Mouse (Mus musculus) naive thymus-derived CD4-positive, alpha-beta T cell, adult 2 months (primary cell): ENCODE data around the gene Hoxd10.

Source experiments
- DNase-seq: peaks from one replicate; pipeline ENCODE4 v3.0.0-alpha.2; 2011; ENCODE audit warnings: low read depth

Gene Hoxd10

DNA sequence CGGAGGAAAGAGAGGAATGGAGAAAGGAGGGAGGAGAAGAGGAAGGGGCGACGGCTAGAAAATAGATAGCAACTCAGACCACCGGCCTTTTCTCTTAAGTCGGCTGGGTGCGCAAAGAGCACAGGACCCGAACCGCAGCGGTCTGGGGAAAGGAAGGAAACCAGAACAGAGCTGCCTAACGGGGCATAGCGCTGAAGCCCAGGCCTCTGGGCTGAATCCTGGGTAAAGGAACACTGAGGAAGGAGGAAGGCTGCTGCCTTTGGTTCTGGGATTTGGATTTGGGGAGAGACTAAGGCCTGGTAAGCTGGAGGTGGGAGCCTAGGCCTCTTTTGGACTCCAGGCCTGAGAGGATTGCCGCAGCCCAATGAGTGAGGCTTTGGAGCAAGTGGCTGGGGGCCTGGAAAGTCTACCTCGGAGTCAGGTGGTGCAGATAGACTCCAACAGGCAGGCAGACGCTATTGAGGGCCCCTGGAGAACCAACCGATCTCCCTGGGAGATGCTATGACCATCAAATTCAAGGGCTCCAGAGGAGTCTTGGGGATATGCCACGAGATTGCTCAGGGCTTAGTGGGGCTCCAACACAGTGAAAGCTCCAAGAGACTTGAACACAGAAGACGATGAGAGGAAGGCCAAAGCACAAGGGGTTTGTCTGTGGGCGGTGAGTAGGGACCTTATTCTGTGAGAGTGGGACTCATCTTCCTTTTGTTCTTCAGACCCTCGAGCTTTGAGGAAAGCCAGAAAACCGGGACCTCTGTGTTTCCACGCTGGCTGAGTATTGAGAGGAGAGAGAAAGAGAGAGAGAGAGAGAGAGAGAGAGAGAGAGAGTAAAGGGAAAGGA is 10.9 kb upstream of the Hoxd10 start:
- no peak for DNase-seq

DNA sequence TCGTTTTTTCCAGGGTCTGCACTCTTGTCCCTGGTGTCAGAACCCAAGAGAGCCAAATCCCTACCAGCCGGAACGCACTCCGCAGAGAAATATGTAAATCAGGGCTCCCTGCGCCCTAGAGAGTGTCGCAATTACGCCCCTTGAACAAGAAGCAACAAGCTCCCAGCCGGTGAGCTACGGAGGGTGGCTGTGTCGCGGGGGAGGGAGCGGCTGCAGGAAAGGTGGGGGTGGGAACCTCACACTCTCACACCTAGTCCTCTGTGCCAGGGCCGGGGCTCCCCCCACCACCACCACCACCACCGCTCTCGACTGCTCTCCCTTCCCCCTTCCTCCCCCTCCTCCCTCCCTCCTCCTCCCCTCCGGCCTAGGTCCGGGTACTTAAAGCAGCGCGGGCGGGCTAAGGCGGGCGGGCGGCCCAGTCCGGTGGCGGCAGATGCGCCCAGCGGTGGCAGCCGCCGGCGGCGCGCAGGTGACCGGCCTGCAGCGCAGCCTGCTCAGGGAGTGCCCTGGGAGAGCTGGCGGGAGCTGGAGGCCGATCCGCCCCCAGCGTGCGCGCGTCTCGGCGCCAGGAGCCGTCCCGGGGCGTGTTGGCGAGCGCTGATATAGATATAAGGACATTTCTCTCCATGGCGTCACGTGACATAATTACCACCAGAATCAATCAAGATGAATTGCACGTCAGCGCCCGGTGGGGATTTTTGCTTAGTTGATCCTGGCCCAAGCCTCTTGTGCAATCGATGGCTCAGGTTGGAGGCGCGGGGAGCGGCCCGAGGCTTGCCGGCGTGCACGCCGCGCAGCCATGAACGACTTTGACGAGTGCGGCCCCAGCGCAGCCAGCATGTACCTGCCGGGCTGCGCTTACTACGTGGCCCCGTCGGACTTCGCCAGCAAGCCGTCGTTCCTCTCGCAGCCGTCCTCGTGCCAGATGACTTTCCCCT is 9.9 kb upstream of the Hoxd10 start:
- no peak for DNase-seq

DNA sequence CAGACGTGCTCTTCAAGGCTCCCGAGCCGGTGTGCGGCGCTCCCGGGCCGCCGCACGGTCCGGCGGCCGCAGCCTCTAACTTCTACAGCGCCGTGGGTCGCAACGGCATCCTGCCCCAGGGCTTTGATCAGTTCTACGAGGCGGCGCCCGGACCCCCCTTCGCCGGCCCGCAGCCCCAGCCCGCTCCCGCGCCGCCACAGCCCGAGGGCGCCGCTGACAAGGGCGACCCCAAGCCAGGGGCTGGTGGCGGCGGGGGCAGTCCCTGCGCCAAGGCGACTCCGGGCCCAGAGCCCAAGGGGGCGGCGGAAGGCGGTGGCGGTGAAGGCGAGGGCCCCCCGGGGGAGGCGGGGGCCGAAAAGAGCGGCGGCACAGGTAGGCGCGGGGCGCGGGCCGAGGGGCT is 8.9 kb upstream of the Hoxd10 start:
- no peak for DNase-seq

DNA sequence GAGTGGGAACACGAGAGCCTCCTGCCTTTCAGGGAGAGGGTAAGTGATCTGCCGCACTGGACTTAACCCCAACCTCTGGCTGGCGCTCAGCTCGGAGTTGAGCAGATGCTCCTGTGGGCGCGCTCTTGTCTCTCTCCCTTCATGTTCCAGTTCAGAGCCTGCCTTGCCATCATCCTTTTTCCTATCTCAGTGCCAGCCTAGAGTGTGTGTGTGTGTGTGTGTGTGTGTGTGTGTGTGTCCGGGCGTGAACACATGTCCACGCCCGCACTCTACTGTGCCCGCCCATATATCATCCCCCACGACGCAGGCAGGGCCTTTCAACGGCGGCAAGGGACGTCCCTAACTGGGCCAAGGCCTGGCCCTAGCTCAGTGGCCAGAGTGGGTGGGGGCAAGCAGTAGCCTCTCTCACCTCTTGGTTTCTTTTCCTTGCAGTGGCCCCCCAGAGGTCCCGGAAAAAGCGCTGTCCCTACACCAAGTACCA is 8.2 kb upstream of the Hoxd10 start:
- DNase-seq = no peak

DNA sequence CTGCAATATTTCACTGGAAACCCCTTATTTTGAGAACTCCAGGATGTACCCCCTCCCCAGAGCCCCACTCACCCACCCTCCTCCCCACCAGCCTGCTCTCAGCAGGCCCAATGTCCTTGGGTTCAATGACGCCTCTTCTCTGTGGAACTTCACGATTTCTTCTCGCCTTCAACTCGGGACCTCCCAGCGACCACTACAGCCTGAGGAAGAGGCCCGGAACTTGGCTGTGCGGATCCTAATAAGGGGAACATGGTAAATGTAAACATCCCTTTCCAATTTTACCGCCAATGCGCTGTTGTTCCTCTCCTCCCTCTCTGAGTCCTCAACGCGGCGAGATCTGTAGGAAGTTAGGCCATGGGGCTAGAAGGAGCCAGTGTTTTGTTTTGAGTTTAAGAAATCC is 7.6 kb upstream of the Hoxd10 start:
- DNase-seq = no peak

DNA sequence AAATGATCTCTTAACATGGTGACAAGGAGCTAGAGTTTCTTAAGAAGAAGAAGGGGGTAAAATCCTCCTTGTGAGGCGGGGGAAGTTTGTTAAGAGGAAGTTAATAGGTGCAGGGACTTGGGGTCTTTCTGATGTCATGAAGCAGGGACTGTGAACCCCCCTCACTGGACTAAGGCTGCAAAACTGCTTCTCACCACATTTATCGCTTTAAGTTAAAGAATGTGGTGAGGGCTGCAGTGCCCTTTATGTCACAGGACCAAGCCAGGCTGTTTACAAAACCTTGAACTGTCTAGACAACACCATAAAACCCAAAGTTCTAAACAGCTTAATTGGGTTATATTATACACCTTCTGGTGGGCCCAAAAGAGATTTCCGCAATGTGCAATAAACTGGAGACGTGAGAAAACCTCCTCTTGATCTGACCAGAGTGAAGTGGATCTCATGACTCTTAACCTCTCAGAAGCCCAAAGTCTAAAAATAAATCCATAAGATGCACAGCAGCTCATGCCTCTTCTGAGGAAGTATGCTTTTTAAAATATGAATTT is 6.6 kb upstream of the Hoxd10 start:
- DNase-seq = no peak

DNA sequence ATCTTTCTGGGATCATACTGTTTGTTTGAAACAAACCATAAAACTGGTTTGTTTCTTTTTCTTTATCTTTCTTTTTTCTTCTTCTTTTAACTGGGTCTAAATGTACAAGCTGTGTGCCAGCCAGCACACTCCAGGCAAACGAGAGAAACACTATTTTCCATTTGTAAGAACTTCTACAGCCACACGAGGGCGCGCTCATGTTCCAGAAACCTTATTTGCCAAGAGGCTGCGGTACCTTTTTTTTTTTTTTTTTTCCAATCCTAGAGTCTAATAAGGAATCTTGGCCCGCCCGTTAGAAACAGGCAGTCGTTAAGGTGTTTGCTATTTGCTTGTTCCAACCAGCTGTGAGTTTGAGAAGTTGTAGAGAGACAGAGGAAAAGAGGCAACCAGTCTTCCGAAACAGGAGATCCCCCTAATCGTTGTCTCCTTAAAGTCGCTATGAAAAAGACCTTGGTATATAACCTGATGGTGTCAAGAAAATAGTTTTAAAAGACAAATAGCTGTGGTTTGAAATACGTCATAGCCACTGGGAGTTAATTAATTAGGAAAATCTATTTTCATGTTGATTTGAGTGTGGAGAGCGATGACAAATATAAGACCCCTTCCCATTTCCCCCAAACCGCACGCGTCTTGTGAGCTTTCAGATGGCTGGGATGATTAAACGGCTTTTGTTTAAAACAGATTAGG is 5.3 kb upstream of the Hoxd10 start:
- DNase-seq = peak; percentile 55

DNA sequence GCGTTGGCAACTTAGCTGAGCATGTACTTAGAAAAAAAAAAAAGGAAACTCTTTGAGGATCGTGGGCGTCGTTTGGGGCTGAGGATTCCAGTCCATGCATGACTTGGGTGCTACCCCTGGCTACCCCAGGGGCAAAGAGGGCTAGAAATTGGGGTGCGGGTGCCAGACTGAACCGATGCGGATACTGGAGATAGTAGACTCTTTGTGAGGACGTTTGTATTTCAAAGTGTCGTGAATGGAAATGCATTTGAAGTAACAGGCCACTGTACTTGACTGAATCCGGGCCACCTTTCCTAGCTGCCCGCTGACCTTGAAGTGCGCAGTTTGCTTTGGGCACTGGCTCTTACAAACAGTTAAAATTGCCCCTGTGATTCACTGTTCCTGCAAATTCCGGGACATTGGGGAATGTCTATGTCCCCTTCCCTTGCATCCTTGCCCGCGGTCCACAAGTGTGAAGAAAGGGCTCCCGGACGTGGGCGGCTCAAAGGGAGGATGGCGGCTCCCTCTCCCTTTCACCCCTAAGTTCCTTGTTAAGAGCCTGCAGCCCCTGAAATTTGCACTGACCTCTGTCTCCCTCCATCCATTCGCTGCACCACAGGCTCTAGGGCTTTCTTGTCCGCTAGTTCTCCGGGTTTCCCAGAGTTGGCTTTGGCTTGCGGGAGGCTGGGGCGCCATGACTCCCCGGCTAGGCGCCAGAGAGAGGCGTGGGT is 4.6 kb upstream of the Hoxd10 start:
- DNase-seq = no peak

DNA sequence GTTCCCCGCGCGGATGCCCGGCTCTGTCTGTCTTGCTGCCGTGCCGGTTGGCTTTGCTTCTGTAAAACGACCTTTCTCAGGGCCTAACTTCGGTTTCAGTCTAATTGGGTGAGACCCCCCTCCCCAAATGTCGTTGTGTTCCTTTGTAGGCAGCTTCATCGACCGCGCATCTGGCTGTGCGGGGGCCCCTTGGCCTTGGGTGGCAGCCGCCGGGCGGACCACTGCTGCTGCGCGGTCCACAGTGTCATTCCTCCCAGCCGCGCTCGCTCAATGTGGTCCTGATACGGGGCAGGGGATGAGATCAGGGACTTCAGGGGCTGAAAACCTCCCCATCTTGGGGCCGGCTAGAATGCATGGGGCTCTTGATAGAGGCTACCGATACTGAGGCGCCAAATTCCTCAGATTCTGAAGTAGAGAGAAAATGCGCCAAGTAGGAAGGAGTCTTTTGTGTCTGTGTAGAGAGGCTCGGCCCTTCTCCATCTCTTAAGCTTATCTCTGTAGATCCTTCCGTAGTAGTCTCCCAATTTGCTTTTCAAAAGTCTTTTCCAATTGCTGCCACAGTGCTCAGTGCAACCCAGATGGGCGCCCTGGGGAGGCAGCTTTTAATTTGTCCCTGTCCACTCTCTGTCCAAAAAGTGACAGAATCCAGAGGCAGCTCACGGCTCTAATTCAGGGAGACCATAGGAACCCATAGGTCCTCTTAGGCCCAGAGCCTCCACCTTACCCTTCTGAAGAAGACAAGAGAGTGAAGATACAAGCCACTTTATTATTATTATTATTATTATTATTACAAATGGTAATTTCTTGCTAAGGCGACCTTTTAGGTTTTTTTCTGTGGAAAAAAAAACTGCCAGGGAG is 3.8 kb upstream of the Hoxd10 start:
- DNase-seq = no peak

DNA sequence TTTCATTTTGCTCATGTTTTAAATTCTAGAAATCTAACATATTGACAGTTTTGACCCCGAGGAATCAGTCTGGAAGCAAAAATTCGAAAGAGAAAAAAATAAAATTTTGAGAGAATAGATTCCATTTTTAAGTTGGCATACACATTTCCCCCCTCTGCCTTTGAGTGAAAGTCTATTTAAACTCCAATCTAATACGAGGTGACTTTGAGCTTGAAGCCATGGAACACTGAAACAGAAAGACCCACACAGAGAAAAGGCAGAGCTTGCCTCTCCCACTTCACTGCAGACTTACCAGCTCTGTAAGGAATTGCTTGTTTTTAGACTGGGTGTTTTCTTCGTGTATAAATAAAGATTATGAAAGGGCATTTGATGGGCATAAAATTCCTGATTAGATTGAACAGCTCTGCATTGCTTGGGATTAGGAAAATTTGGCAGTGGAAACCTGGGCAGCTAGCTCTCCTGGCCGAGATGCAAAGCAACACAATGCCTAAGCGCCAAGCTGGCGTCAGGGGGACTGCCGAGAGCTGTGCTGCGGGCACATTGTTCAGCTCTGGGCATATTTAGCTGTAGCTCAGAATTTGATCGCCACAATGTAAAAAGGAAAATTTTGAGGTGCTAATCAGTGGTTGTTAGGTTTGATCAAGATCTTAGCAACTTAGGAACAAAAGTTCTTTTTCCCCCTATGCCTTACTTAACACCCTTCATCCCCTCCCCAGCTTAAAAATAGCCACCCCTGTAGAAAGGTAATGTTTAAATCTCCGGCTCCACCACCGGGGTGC is 2.7 kb upstream of the Hoxd10 start:
- DNase-seq = no peak

DNA sequence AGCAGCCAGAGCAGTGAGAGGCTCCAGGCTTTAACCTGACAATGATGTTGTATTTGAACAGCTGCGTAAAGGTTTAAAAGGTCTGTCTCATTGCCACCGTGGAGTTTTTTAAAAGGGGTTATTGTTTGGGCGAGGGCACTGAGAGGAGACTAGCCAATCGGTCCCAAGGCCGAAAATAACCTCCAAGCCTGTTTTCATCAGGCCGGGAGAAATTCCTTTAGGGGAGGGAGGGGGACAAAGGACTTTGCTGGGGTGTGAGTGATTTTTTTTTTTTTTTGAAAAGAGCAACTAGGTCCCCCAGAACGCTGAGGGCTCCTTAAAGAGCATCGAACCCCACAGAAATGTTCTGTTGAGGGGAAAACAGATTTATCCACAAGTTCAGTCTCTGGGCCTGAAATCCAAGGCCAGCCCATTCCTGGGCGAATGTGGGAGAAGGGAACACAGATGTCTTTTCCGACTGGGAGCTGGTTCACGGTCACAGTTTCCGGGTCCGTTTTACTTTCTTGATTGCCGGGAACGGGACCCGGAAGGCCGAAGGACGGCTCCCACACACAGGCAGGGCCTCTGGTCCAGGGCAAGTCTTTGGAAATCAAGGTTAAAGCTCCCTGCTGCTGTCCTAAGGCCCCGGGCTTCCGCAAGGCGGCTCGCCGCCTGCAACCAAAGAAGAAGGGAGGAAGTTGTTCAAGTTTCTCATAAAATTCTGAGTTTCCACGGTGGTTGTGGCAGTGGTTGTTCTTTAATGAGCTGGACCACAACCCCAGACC is 2.0 kb upstream of the Hoxd10 start:
- no peak for DNase-seq

DNA sequence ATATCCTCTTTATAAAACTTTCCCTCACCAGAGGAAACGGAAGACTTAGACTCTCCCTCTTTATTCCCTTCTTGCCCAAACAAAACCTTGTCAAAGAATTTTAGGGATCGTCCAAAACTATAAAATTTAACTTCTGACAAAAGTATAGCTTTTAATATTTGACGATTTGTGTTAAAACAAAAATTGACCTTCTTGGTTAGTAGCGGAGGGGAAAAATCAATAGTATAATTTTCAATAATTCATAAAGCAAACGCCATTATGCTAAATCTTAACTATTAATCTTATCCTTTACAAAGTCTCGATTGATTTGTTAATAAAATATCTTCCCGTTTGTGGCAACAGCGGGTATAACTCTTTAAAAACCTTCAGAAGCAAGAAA is 1.4 kb upstream of the Hoxd10 start:
- no peak for DNase-seq

DNA sequence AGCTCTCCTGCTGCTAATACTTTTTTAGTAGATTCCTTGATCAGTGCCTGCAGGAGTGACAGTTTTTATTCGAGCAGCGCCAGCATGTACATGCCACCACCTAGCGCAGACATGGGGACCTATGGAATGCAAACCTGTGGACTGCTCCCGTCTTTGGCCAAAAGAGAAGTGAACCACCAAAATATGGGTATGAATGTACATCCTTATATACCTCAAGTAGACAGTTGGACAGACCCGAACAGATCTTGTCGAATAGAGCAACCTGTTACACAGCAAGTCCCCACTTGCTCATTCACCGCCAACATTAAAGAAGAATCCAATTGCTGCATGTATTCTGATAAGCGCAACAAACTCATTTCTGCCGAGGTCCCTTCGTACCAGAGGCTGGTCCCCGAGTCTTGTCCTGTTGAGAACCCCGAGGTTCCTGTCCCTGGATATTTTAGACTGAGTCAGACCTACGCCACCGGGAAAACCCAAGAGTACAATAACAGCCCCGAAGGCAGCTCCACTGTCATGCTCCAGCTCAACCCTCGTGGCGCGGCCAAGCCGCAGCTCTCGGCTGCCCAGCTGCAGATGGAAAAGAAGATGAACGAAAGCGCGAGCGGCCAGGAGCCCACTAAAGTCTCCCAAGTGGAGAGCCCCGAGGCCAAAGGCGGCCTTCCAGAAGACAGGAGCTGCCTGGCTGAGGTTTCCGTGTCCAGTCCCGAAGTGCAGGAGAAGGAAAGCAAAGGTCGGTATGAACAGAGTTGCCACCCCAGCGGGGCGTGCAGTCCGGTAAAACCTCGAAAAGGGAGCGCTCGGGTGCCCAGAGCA is 477 bp downstream of the Hoxd10 start:
- no peak for DNase-seq

DNA sequence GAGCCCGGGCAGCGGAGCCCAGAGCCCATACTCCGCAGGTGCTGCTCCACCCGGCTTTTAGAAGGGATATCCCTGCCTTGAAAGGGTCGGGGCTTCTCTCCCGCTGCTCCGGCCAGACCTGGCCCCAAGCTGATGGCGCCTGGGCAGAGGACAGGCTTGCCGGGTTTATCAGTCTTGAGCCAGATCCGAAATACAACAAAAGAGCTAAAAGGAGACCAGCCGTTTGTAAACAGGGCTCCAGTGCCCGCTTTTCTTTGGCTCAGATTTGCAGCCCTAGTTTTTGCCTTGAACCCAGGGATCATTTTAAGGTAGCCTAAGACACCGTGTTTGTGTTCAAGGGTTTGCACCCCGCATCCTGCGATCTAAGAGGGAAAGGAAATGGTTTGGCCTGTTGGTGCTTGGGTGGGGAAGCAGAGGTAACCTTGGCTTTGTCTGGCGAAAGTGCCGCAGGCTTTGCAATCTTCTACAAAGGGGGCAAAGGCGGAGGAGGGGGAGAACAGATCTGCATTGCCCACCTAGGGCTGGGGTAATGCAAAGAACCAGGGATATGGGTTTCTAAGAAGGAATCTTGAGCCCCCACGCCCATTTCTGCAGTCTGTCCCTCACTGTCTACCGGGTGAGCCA is 1.2 kb downstream of the Hoxd10 start:
- no peak for DNase-seq

DNA sequence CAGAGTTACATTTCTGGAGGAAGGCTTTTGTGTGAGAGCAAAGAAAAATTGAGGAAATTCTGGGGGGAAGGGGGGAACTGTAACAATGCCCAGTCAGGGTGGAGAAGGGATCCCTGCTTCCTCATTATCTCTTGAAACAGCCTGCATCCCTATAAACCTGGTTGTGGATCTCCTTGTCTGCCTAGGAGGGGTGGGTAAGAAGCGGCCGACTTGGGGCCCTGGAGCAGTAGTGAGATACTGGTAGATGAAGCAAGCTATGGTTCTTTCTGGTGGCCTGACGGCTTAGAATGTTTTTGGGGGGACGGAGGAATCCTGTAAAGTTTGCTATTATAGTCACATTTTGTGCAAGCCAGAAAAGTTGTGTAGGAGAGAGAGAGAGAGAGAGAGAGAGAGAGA is 1.7 kb downstream of the Hoxd10 start:
- no peak for DNase-seq

DNA sequence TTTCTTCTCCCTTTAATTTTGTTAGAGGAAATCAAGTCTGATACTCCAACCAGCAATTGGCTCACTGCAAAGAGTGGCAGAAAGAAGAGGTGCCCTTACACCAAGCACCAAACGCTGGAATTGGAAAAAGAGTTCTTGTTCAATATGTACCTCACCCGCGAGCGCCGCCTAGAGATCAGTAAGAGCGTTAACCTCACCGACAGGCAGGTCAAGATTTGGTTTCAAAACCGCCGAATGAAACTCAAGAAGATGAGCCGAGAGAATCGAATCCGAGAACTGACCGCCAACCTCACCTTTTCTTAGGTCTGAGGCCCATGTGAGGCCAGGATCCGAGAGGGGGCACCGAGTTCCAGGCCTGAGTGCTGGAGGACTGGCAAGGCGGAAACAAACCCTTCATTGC is 2.3 kb downstream of the Hoxd10 start:
- DNase-seq = peak; percentile 49

DNA sequence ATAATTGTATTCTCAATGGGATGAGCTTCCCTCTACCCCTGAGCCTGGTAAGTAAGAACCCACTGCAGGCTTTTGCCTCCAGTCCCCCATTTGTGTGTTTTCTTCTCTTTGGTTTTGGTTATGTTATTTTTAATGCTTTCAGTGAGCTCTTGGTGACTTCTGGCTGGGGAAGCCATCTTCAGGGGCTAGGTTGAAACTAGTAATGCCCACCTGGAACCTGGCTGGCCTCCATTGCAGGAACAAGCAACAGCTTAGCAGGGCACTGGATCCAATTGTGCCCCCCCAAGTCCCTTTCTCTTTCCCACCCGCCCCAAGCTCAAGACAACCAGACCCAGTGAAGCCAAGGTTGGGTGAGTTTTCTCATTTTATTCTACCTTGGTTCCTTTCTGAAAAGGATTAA is 3.7 kb downstream of the Hoxd10 start:
- DNase-seq = no peak
